In genomic region chr4:43492821-43493185, GRCm38 (mm10) we compare ENCODE assay signal across 8 mouse cellular contexts. TPM values are rescaled to one million over a fixed set of nuclear protein-coding genes. Genes with fewer than 3 reads are reported as not detected.
DNase-seq lines count a peak whose midpoint lies in the region; ATAC-seq and TF ChIP-seq lines count a peak whose summit lies in the region.

Gene Ccdc107, plus strand, starts transcription at chr4:43492900.

- intact Hi-C loops in heart, adult 2 months (cut with DNase I) = loop anchor here (5.0 kb wide), 1 partner anchor 69 kb away; the partner anchor contains the start of genes Creb3 and Tln1

- TF ChIP-seq EP300 in heart, adult 2 months (IDR thresholded peaks at IDR 0.05; ENCODE audit: insufficient read depth, low read depth, low read length) = peak; percentile 93

- no peak for TF ChIP-seq POLR2A in heart, adult 2 months (IDR thresholded peaks at IDR 0.05; ENCODE audit: insufficient read depth, low read depth, low read length)

- 0% methylated on average over 25 of the region's 25 CpGs for WGBS in embryonic facial prominence, embryonic 14.5 days
- under 1% methylated on average over 25 of the region's 25 CpGs for WGBS in heart, adult 2 months
- under 1% methylated on average over 25 of the region's 25 CpGs for WGBS in limb, embryonic 13.5 days
- WGBS in midbrain, embryonic 16.5 days = 1% methylated on average over 25 of the region's 25 CpGs

- peak within 1 kb of the TSS; percentile 77 for H3K4me3 ChIP-seq in embryonic facial prominence, embryonic 14.5 days (ENCODE audit: low read depth, low read length)
- peak within 1 kb of the TSS; percentile 81 for H3K4me3 ChIP-seq in heart, adult 2 months
- H3K4me3 ChIP-seq in limb, embryonic 13.5 days = peak within 1 kb of the TSS; percentile 76
- peak within 1 kb of the TSS; percentile 81 for H3K4me3 ChIP-seq in midbrain, embryonic 16.5 days (ENCODE audit: low read depth, low read length)

- H3K27ac ChIP-seq in embryonic facial prominence, embryonic 14.5 days (replicated peaks; ENCODE audit: low read depth, low read length) = peak within 1 kb of the TSS; percentile 91
- peak within 1 kb of the TSS; percentile 98 for H3K27ac ChIP-seq in heart, adult 2 months
- peak within 1 kb of the TSS; percentile 92 for H3K27ac ChIP-seq in limb, embryonic 13.5 days
- H3K27ac ChIP-seq in midbrain, embryonic 16.5 days (ENCODE audit: low read length) = peak within 1 kb of the TSS; percentile 93

- peak within 1 kb of the TSS; percentile 70 for H3K4me2 ChIP-seq in embryonic facial prominence, embryonic 14.5 days (ENCODE audit: low read depth, low read length)
- peak within 1 kb of the TSS; percentile 74 for H3K4me2 ChIP-seq in limb, embryonic 13.5 days (replicated peaks)
- H3K4me2 ChIP-seq in midbrain, embryonic 16.5 days (ENCODE audit: low read length) = peak within 1 kb of the TSS; percentile 74

- peaks cover 6% of the 10 kb centered on the region for H3K4me1 ChIP-seq in embryonic facial prominence, embryonic 14.5 days (ENCODE audit: control insufficient read depth, insufficient read depth, low read length)
- peaks cover 6% of the 10 kb centered on the region for H3K4me1 ChIP-seq in heart, adult 2 months (ENCODE audit: control insufficient read depth, insufficient read depth, low read length)
- H3K4me1 ChIP-seq in limb, embryonic 13.5 days = peaks cover 21% of the 10 kb centered on the region
- peaks cover 13% of the 10 kb centered on the region for H3K4me1 ChIP-seq in midbrain, embryonic 16.5 days (ENCODE audit: control insufficient read depth, insufficient read depth, low read length)

- peak; percentile 93 for DNase-seq in 3T3-L1 (ENCODE audit: low read depth, low spot score)
- DNase-seq in adrenal gland, postnatal 4 days (ENCODE audit: low spot score in 2 of 2) = peak; percentile 76 to 83
- DNase-seq in embryonic facial prominence, embryonic 14.5 days (ENCODE audit: low spot score) = peak; percentile 99
- DNase-seq in heart, adult 2 months = peak; percentile 87 to 95
- DNase-seq in kidney, adult 8-10 months = peak; percentile 93 to 97
- DNase-seq in spleen, postnatal 10 days (ENCODE audit: low spot score in 2 of 2) = peak; percentile 77 to 87

- H3K9ac ChIP-seq in embryonic facial prominence, embryonic 14.5 days (ENCODE audit: low read depth, low read length) = peak within 1 kb of the TSS; percentile 80
- H3K9ac ChIP-seq in heart, adult 2 months (ENCODE audit: low read depth, low read length) = peak within 1 kb of the TSS; percentile 80
- H3K9ac ChIP-seq in limb, embryonic 13.5 days = peak within 1 kb of the TSS; percentile 85
- H3K9ac ChIP-seq in midbrain, embryonic 16.5 days (ENCODE audit: low read depth, low read length) = peak within 1 kb of the TSS; percentile 85

- H3K9me3 ChIP-seq in embryonic facial prominence, embryonic 14.5 days (ENCODE audit: control insufficient read depth, low read length) = no peaks in the 10 kb centered on the region
- H3K9me3 ChIP-seq in limb, embryonic 13.5 days = no peaks in the 10 kb centered on the region
- H3K9me3 ChIP-seq in midbrain, embryonic 16.5 days (replicated peaks; ENCODE audit: control insufficient read depth, low read length, poor library complexity, severe bottlenecking) = no peaks in the 10 kb centered on the region; the same call in 1 of the 2 replicates

- H3K36me3 ChIP-seq in embryonic facial prominence, embryonic 14.5 days (ENCODE audit: control insufficient read depth, insufficient read depth, low read length) = peaks cover 15% of the 10 kb centered on the region; the same call in 1 of the 2 replicates
- no peaks in the 10 kb centered on the region for H3K36me3 ChIP-seq in heart, adult 2 months (ENCODE audit: control insufficient read depth, insufficient read depth, low read length)
- H3K36me3 ChIP-seq in limb, embryonic 13.5 days = peaks cover 25% of the 10 kb centered on the region
- no peaks in the 10 kb centered on the region; the same call in 1 of the 2 replicates for H3K36me3 ChIP-seq in midbrain, embryonic 16.5 days (ENCODE audit: control insufficient read depth, insufficient read depth, low read length)

- TF ChIP-seq CTCF in heart, adult 2 months (IDR thresholded peaks at IDR 0.05) = peak; percentile 48

- H3K79me2 ChIP-seq in heart, adult 2 months (replicated peaks; ENCODE audit: control insufficient read depth, insufficient read depth, low read length) = no peaks in the 10 kb centered on the region

- ATAC-seq in embryonic facial prominence, embryonic 14.5 days (ENCODE audit: low read depth) = peak; percentile 99
- ATAC-seq in limb, embryonic 13.5 days (ENCODE audit: low FRiP score, low read depth) = peak; percentile 98
- ATAC-seq in midbrain, embryonic 16.5 days = peak; percentile 98

- H3K27me3 ChIP-seq in embryonic facial prominence, embryonic 14.5 days (replicated peaks; ENCODE audit: control insufficient read depth, insufficient read depth, low read length) = no peaks in the 10 kb centered on the region
- no peaks in the 10 kb centered on the region for H3K27me3 ChIP-seq in heart, adult 2 months (ENCODE audit: control insufficient read depth, insufficient read depth, low read length)
- H3K27me3 ChIP-seq in limb, embryonic 13.5 days = no peaks in the 10 kb centered on the region
- no peaks in the 10 kb centered on the region for H3K27me3 ChIP-seq in midbrain, embryonic 16.5 days (ENCODE audit: control insufficient read depth, insufficient read depth, low read depth, low read length)

RNA-seq across cellular contexts. Expression of gene Ccdc107, which starts in this region (rescaled TPM):
- 10 to 100 TPM; 44.3 TPM for total RNA-seq in adrenal gland, postnatal 4 days (2021)
- 64.5 and 68.2 TPM in 2 replicates for polyA plus RNA-seq in embryonic facial prominence, embryonic 14.5 days (2014; fragmentation: Nextera tagmentation; extraction: Ambion mirVana)
- total RNA-seq in heart, adult 2 months (2021) = 10 to 100 TPM; 29.8 to 33.8 TPM
- polyA plus RNA-seq in heart, adult 2 months (2012; rRNA removed) = 50.8 and 67.9 TPM in 2 replicates
- 71.6 and 74.3 TPM in 2 replicates for polyA plus RNA-seq in limb, embryonic 13.5 days (2015; fragmentation: Nextera tagmentation; extraction: Ambion mirVana)
- polyA plus RNA-seq in midbrain, embryonic 16.5 days (2015; fragmentation: Nextera tagmentation; extraction: Ambion mirVana) = 81.1 and 90.3 TPM in 2 replicates

Comparison
In these comparisons a context has a peak if more than half of its experiments do, and no peak if none do; other contexts are left out.
1. Peak in every context shown above with its lines: DNase-seq, ATAC-seq, H3K4me3 ChIP-seq and H3K27ac ChIP-seq.